Mouse (Mus musculus): Measurements from ENCODE around the gene Zdhhc5. TPM values are rescaled to one million over a fixed set of nuclear protein-coding genes. Genes with fewer than 3 reads are reported as not detected.

Zdhhc5 gene
- polyA plus RNA-seq, 1 experiment: 234 TPM

DNA sequence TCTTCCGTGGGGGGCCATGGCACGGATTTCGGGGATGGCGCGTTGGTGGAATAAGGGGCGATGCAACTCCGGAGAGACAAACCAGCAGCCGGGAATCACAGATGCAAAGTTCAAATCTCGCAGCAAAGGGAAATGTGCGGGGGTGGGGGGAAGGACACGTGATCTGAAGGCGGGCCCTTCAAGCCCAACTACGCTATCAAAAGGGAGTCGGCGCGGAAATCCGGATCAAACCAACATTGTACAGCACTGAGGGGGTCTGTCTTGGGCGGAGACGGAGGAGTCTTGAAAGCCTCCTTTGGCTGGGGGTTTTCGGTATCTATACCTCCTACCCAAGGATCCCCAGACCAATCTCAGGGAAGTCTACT lies 44.4 kb downstream of the Zdhhc5 start, which contains the start of gene Selenoh:
Selenoh (minus strand) TSS at position 202 of the 365 bp plus-strand sequence.
- Histone ChIP-seq H3K4me1 (ENCODE audit: control insufficient read depth, insufficient read depth, low read length) (peaks cover 3% of the 10 kb centered on the region), H3K36me3 (ENCODE audit: control insufficient read depth, insufficient read depth, low read length) (peaks cover 3% of the 10 kb centered on the region), H3K27ac (ENCODE audit: control insufficient read depth, insufficient read depth, low read depth, low read length) (peak within 1 kb of the TSS; percentile 75), H3K4me3 (ENCODE audit: control insufficient read depth, low read depth, low read length) (peak within 1 kb of the TSS; percentile 90), H3K27me3 (ENCODE audit: control insufficient read depth, insufficient read depth, low read length) (no peaks in the 10 kb centered on the region)
- no peak; the same call in 1 of the 2 replicates for TF ChIP-seq POLR2A (IDR thresholded peaks at IDR 0.05; ENCODE audit: control insufficient read depth, low read depth, low read length)
- TF ChIP-seq CTCF (IDR thresholded peaks at IDR 0.05; ENCODE audit: control insufficient read depth, insufficient read depth, insufficient replicate concordance, low read depth, low read length): no peak

- H3K27ac ChIP-seq (ENCODE audit: control insufficient read depth, insufficient read depth, low read depth, low read length): peak overlapping the region; percentile 75
- no peaks in the 10 kb centered on the region for H3K27me3 ChIP-seq (ENCODE audit: control insufficient read depth, insufficient read depth, low read length)
- H3K36me3 ChIP-seq (ENCODE audit: control insufficient read depth, insufficient read depth, low read length): peaks cover 3% of the 10 kb centered on the region
- peaks cover 3% of the 10 kb centered on the region for H3K4me1 ChIP-seq (ENCODE audit: control insufficient read depth, insufficient read depth, low read length)
- TF ChIP-seq CTCF (IDR thresholded peaks at IDR 0.05; ENCODE audit: control insufficient read depth, insufficient read depth, insufficient replicate concordance, low read depth, low read length): no peak
- no peak for TF ChIP-seq POLR2A (IDR thresholded peaks at IDR 0.05; ENCODE audit: control insufficient read depth, low read depth, low read length)
- H3K4me3 ChIP-seq (ENCODE audit: control insufficient read depth, low read depth, low read length): peak overlapping the region; percentile 90
These were observed 45.0 kb downstream of the Zdhhc5 start for GRCm38 (mm10) chr2:84669828-84670568.

DNA sequence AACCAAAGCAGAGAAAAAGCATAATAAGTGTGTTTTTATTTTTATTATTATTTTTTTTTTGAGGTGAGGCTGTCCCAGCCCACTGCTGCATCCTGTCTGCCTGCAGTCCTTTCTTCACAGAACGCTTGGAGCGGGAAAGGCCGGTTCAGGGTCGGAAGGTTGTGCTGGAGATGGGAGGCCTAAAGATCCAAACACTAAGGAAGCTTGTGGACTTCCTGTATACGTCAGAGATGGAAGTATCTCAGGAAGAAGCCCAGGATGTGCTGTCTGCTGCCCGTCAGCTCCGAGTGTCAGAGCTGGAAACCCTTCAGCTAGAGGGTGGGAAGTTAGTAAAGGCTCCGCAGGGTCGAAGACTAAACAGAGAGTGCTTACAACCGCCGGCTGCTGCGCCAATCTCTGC lies 48.9 kb downstream of the Zdhhc5 start:
- TF ChIP-seq CTCF (IDR thresholded peaks at IDR 0.05; ENCODE audit: control insufficient read depth, insufficient read depth, insufficient replicate concordance, low read depth, low read length) (no peak), POLR2A (IDR thresholded peaks at IDR 0.05; ENCODE audit: control insufficient read depth, low read depth, low read length) (no peak)
- no peaks in the 10 kb centered on the region for H3K27me3 ChIP-seq (ENCODE audit: control insufficient read depth, insufficient read depth, low read length)
- peaks cover 3% of the 10 kb centered on the region for H3K4me1 ChIP-seq (ENCODE audit: control insufficient read depth, insufficient read depth, low read length)
- no peak overlapping the region for H3K4me3 ChIP-seq (ENCODE audit: control insufficient read depth, low read depth, low read length)
- no peak overlapping the region for H3K27ac ChIP-seq (ENCODE audit: control insufficient read depth, insufficient read depth, low read depth, low read length)
- no peaks in the 10 kb centered on the region for H3K36me3 ChIP-seq (ENCODE audit: control insufficient read depth, insufficient read depth, low read length)

GRCm38 (mm10) chr2:84662866-84663265 lies 52.1 kb downstream of the Zdhhc5 start:
- Histone ChIP-seq H3K4me1 (ENCODE audit: control insufficient read depth, insufficient read depth, low read length) (peaks cover 7% of the 10 kb centered on the region), H3K27me3 (ENCODE audit: control insufficient read depth, insufficient read depth, low read length) (no peaks in the 10 kb centered on the region), H3K27ac (ENCODE audit: control insufficient read depth, insufficient read depth, low read depth, low read length) (no peak overlapping the region), H3K36me3 (ENCODE audit: control insufficient read depth, insufficient read depth, low read length) (no peaks in the 10 kb centered on the region), H3K4me3 (ENCODE audit: control insufficient read depth, low read depth, low read length) (no peak overlapping the region)
- no peak for TF ChIP-seq CTCF (IDR thresholded peaks at IDR 0.05; ENCODE audit: control insufficient read depth, insufficient read depth, insufficient replicate concordance, low read depth, low read length)
- no peak for TF ChIP-seq POLR2A (IDR thresholded peaks at IDR 0.05; ENCODE audit: control insufficient read depth, low read depth, low read length)

GRCm38 (mm10) chr2:84660253-84660652 lies 54.7 kb downstream of the Zdhhc5 start:
- H3K27ac ChIP-seq (ENCODE audit: control insufficient read depth, insufficient read depth, low read depth, low read length): no peak overlapping the region
- H3K27me3 ChIP-seq (ENCODE audit: control insufficient read depth, insufficient read depth, low read length): no peaks in the 10 kb centered on the region
- H3K4me3 ChIP-seq (ENCODE audit: control insufficient read depth, low read depth, low read length): no peak overlapping the region
- no peaks in the 10 kb centered on the region for H3K36me3 ChIP-seq (ENCODE audit: control insufficient read depth, insufficient read depth, low read length)
- TF ChIP-seq POLR2A (IDR thresholded peaks at IDR 0.05; ENCODE audit: control insufficient read depth, low read depth, low read length) (no peak), CTCF (IDR thresholded peaks at IDR 0.05; ENCODE audit: control insufficient read depth, insufficient read depth, insufficient replicate concordance, low read depth, low read length) (no peak)
- H3K4me1 ChIP-seq (ENCODE audit: control insufficient read depth, insufficient read depth, low read length): peaks cover 8% of the 10 kb centered on the region

GRCm38 (mm10) chr2:84658806-84659205 lies 56.2 kb downstream of the Zdhhc5 start, which contains the start of gene Btbd18:
Gene Btbd18 (plus strand): TSS chr2:84659079.
- Histone ChIP-seq H3K27me3 (ENCODE audit: control insufficient read depth, insufficient read depth, low read length) (no peaks in the 10 kb centered on the region), H3K27ac (ENCODE audit: control insufficient read depth, insufficient read depth, low read depth, low read length) (peak within 1 kb of the TSS; percentile 93), H3K4me3 (ENCODE audit: control insufficient read depth, low read depth, low read length) (peak within 1 kb of the TSS; percentile 95)

GRCm38 (mm10) chr2:84655864-84656263 lies 59.1 kb downstream of the Zdhhc5 start:
- Histone ChIP-seq H3K27ac (ENCODE audit: control insufficient read depth, insufficient read depth, low read depth, low read length) (no peak overlapping the region), H3K4me1 (ENCODE audit: control insufficient read depth, insufficient read depth, low read length) (peaks cover 8% of the 10 kb centered on the region)
- TF ChIP-seq CTCF (IDR thresholded peaks at IDR 0.05; ENCODE audit: control insufficient read depth, insufficient read depth, insufficient replicate concordance, low read depth, low read length): no peak

More at GRCm38 (mm10) chr2:84658806-84659205, 56.2 kb downstream of the Zdhhc5 start, which contains the start of gene Btbd18:
- Histone ChIP-seq H3K36me3 (ENCODE audit: control insufficient read depth, insufficient read depth, low read length) (no peaks in the 10 kb centered on the region), H3K4me1 (ENCODE audit: control insufficient read depth, insufficient read depth, low read length) (peaks cover 8% of the 10 kb centered on the region)
- no peak for TF ChIP-seq CTCF (IDR thresholded peaks at IDR 0.05; ENCODE audit: control insufficient read depth, insufficient read depth, insufficient replicate concordance, low read depth, low read length)
- TF ChIP-seq POLR2A (IDR thresholded peaks at IDR 0.05; ENCODE audit: control insufficient read depth, low read depth, low read length): peak; percentile 86

More at GRCm38 (mm10) chr2:84655864-84656263, 59.1 kb downstream of the Zdhhc5 start:
- no peak overlapping the region for H3K4me3 ChIP-seq (ENCODE audit: control insufficient read depth, low read depth, low read length)
- no peaks in the 10 kb centered on the region for H3K36me3 ChIP-seq (ENCODE audit: control insufficient read depth, insufficient read depth, low read length)
- H3K27me3 ChIP-seq (ENCODE audit: control insufficient read depth, insufficient read depth, low read length): no peaks in the 10 kb centered on the region

Data from testis, adult 2 months (tissue).